Mouse (Mus musculus) CH12.LX (cell line): ENCODE results near the gene Cspg4.

Experiments used
- CTCF ChIP-seq, 2 experiments: IDR thresholded peaks in 1 of 2; conservative IDR thresholded peaks in 1 of 2; 2 replicates each; pipeline ENCODE4 v1.5.1; 2011 to 2012; ENCODE audit warnings: low read depth in 2 of 2, low read length in 2 of 2, improper control_type of control experiment in 1 of 2, inconsistent platforms in 1 of 2, mild to moderate bottlenecking in 1 of 2, moderate library complexity in 1 of 2
- EP300 ChIP-seq: IDR thresholded peaks from 2 replicates; pipeline ENCODE4 v1.6.1; 2011; ENCODE audit warnings: low read length, improper control_type of control experiment
- GABPA ChIP-seq: IDR thresholded peaks from 2 replicates; pipeline ENCODE4 v1.6.1; 2012; ENCODE audit warnings: low read depth, low read length, improper control_type of control experiment, inconsistent platforms; ENCODE audit not compliant: insufficient replicate concordance
- HCFC1 ChIP-seq: IDR thresholded peaks from 2 replicates; pipeline ENCODE4 v1.6.1; 2012; ENCODE audit warnings: low read depth, mild to moderate bottlenecking, inconsistent platforms, low read length, improper control_type of control experiment
- IRF4 ChIP-seq: IDR thresholded peaks from 2 replicates; pipeline ENCODE4 v1.6.1; 2014; ENCODE audit warnings: low read depth, mild to moderate bottlenecking, inconsistent platforms, low read length, improper control_type of control experiment
- MAFK ChIP-seq: IDR thresholded peaks from 2 replicates; pipeline ENCODE4 v1.6.1; 2011; ENCODE audit warnings: low read length, improper control_type of control experiment; ENCODE audit not compliant: insufficient replicate concordance
- NRF1 ChIP-seq: IDR thresholded peaks from 2 replicates; pipeline ENCODE4 v1.6.1; 2014; ENCODE audit warnings: low read depth, mild to moderate bottlenecking, inconsistent platforms, low read length, improper control_type of control experiment, moderate library complexity
- POLR2A ChIP-seq: IDR thresholded peaks from 2 replicates; pipeline ENCODE4 v1.6.1; 2011; ENCODE audit warnings: low read depth, mild to moderate bottlenecking, improper control_type of control experiment, low read length
- USF1 ChIP-seq: IDR thresholded peaks from 2 replicates; pipeline ENCODE4 v1.6.1; 2014; ENCODE audit warnings: low read depth, mild to moderate bottlenecking, inconsistent platforms, low read length, improper control_type of control experiment

- TF ChIP-seq MAFK (no peak), CTCF (conservative IDR thresholded peaks at IDR 0.05 in 1 of 2, IDR thresholded peaks at IDR 0.05 in 1 of 2; ENCODE audit: low read depth in 2 of 2, low read length in 2 of 2) (no peak), USF1 (no peak), POLR2A (no peak), EP300 (no peak), GABPA (no peak), IRF4 (no peak), HCFC1 (no peak), NRF1 (no peak)
Measured at GRCm38 (mm10) chr9:56876784-56877183, 12.0 kb downstream of the Cspg4 start.
